Mouse (Mus musculus) layer of hippocampus, postnatal 10 days (tissue): ENCODE data around the gene Spns2. TPM values are rescaled to one million over a fixed set of nuclear protein-coding genes. Genes with fewer than 3 reads are reported as not detected.
"Not testable (repeated sequence)": the region's sequence is repeated elsewhere in the genome, so short reads cannot be mapped to it uniquely, and the experiment has no call there.

Experiments used
- DNase-seq, 2 experiments: peaks; one replicate each; pipeline ENCODE4 v3.0.0; 2021; ENCODE audit warnings: low spot score in 2 of 2
- total RNA-seq, 2 experiments: library from RNA; stranded (reverse); gene quantifications; 2 replicates each; pipeline ENCODE4 v1.2.3; 2021

Gene Spns2
- total RNA-seq, 2 experiments from 2014 or later: 58.4 to 59.6 TPM

- no peak for DNase-seq
Measured at GRCm38 (mm10) chr11:72474926-72475325, 14.8 kb downstream of the Spns2 start.

GRCm38 (mm10) chr11:72473540-72473939 lies 16.2 kb downstream of the Spns2 start:
- DNase-seq: no peak

GRCm38 (mm10) chr11:72471381-72471780 lies 18.3 kb downstream of the Spns2 start:
- DNase-seq: no peak

GRCm38 (mm10) chr11:72470004-72470403 lies 19.7 kb downstream of the Spns2 start:
- no peak for DNase-seq

- DNase-seq: peak; percentile 49 to 60
Measured at GRCm38 (mm10) chr11:72469217-72469616, 20.5 kb downstream of the Spns2 start.

- no peak for DNase-seq
Measured at GRCm38 (mm10) chr11:72468525-72468924, 21.2 kb downstream of the Spns2 start.

GRCm38 (mm10) chr11:72466694-72467507 lies 22.8 kb downstream of the Spns2 start:
- no peak for DNase-seq

GRCm38 (mm10) chr11:72465978-72466693 lies 23.6 kb downstream of the Spns2 start:
- DNase-seq: no peak

GRCm38 (mm10) chr11:72464821-72465220 lies 24.9 kb downstream of the Spns2 start:
- DNase-seq: no peak

- DNase-seq: no peak
Measured at GRCm38 (mm10) chr11:72461500-72461981, 28.2 kb downstream of the Spns2 start.

- DNase-seq: no peak
Measured at GRCm38 (mm10) chr11:72458502-72458901, 31.2 kb downstream of the Spns2 start.

GRCm38 (mm10) chr11:72457995-72458496 lies 31.7 kb downstream of the Spns2 start:
- no peak for DNase-seq

- peak; percentile 51 to 63 for DNase-seq
Measured at GRCm38 (mm10) chr11:72455694-72456093, 34.0 kb downstream of the Spns2 start.

GRCm38 (mm10) chr11:72453105-72453953 lies 36.4 kb downstream of the Spns2 start:
- DNase-seq: no peak

GRCm38 (mm10) chr11:72452140-72452665 lies 37.5 kb downstream of the Spns2 start:
- no peak for DNase-seq

GRCm38 (mm10) chr11:72447475-72447874 lies 42.2 kb downstream of the Spns2 start:
- DNase-seq: no peak

- peak; percentile 64 to 68 for DNase-seq
Measured at GRCm38 (mm10) chr11:72446311-72447105, 43.2 kb downstream of the Spns2 start.

GRCm38 (mm10) chr11:72440965-72441664 lies 48.6 kb downstream of the Spns2 start, which contains the start of gene Mybbp1a:
Gene Mybbp1a (plus strand): TSS chr11:72441355.
- DNase-seq: peak; percentile 99

- DNase-seq: not testable (repeated sequence)
Measured at GRCm38 (mm10) chr11:72440597-72440964, 49.1 kb downstream of the Spns2 start.
